Mouse (Mus musculus): ENCODE data around the gene Dis3l.

- TF ChIP-seq FLI1 (IDR thresholded peaks at IDR 0.05; ENCODE audit: low read length) (no peak; the same call in 1 of the 2 replicates), GATA1 (IDR thresholded peaks at IDR 0.05; ENCODE audit: borderline replicate concordance, low read length) (no peak)
Observed at GRCm38 (mm10) chr9:64281105-64281780, 59.8 kb downstream of the Dis3l start, which contains the start of gene Tipin.

Measured in megakaryocyte, embryonic 14.5 days (primary cell).